Comparison of ENCODE assay signal across 8 mouse cellular contexts in the genomic region with DNA sequence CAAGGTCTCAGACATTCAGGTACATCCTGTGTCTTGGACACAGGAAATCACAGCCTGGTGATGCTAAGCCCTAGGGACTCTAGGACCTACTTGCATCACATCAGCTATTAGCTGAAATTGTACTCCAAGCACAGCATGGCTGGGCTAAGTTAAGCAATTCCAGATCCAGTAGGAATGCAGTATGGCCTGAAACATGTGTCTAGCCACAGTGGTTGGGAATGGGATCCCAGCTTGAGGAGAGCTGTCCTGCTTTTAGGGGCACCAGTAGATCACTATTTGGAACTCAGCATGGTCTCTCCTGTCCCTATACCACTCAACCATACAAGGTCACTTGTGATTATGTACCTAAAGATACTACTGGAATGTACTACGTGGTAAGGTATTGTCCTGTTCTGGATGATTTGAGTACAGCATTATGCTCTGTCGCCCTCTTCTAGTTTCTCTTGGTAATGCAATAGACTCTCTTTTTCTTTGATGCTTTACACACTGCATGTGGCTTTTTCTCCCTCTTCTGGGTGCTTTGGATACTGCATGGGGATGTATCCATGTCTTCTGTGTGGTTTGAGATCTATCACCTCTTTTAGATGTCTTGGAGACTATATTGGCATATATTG.
A peak's percentile ranks its signal among the peaks of the same experiment; 100 is the strongest.
DNase-seq lines count a peak whose midpoint lies in the region; ATAC-seq and TF ChIP-seq lines count a peak whose summit lies in the region.

No protein-coding gene starts in this region.

- DNase-seq in heart, postnatal 0 days (ENCODE audit: low spot score): no peak
- no peak for DNase-seq in heart, adult 9 months (ENCODE audit: low spot score in 2 of 2)
- DNase-seq in R1 (ENCODE audit: low read depth, low spot score): peak; percentile 74
- DNase-seq in forelimb bud, embryonic 11.5 days (ENCODE audit: low read depth, low spot score): peak; percentile 62
- peak; percentile 31 to 40 for DNase-seq in kidney, postnatal 36 days
- DNase-seq in midbrain, embryonic 14.5 days: peak; percentile 88
- DNase-seq in thymus, postnatal 14 days: no peak
- DNase-seq in ovary, adult 18-20 months (ENCODE audit: low spot score): no peak

- H3K4me1 ChIP-seq in heart, postnatal 0 days (ENCODE audit: control insufficient read depth, insufficient read depth): no peaks in the 10 kb centered on the region
- H3K4me1 ChIP-seq in midbrain, embryonic 14.5 days (ENCODE audit: control insufficient read depth, insufficient read depth, low read length): no peaks in the 10 kb centered on the region

- WGBS in heart, postnatal 0 days: 8% methylated on average over 2 of the region's 2 CpGs
- WGBS in midbrain, embryonic 14.5 days: 12% methylated on average over 2 of the region's 2 CpGs

- H3K27me3 ChIP-seq in heart, postnatal 0 days (ENCODE audit: control insufficient read depth, insufficient read depth, low read length): no peaks in the 10 kb centered on the region
- no peaks in the 10 kb centered on the region for H3K27me3 ChIP-seq in midbrain, embryonic 14.5 days (ENCODE audit: control insufficient read depth, insufficient read depth, low read length)

- no peak for TF ChIP-seq EP300 in heart, postnatal 0 days (IDR thresholded peaks at IDR 0.05; ENCODE audit: low read depth)

- H3K9ac ChIP-seq in heart, postnatal 0 days (replicated peaks; ENCODE audit: low read depth, low read length): no peak overlapping the region
- no peak overlapping the region for H3K9ac ChIP-seq in midbrain, embryonic 14.5 days (replicated peaks; ENCODE audit: low read length)

- H3K4me3 ChIP-seq in heart, postnatal 0 days (ENCODE audit: low read depth, low read length): no peak overlapping the region
- no peak overlapping the region for H3K4me3 ChIP-seq in midbrain, embryonic 14.5 days (replicated peaks; ENCODE audit: low read depth, low read length)

- ATAC-seq in heart, postnatal 0 days (ENCODE audit: insufficient read depth, low read depth): no peak
- peak; percentile 74 for ATAC-seq in midbrain, embryonic 14.5 days (ENCODE audit: low FRiP score, low TSS enrichment)

- no peaks in the 10 kb centered on the region for H3K36me3 ChIP-seq in heart, postnatal 0 days (replicated peaks; ENCODE audit: control insufficient read depth, insufficient read depth, low read length)
- no peaks in the 10 kb centered on the region for H3K36me3 ChIP-seq in midbrain, embryonic 14.5 days (ENCODE audit: control insufficient read depth, insufficient read depth, low read length)

- H3K4me2 ChIP-seq in heart, postnatal 0 days (ENCODE audit: low read depth, low read length): no peak overlapping the region
- no peak overlapping the region for H3K4me2 ChIP-seq in midbrain, embryonic 14.5 days (ENCODE audit: low read length)

- H3K27ac ChIP-seq in heart, postnatal 0 days (ENCODE audit: low read depth): no peak overlapping the region
- no peak overlapping the region for H3K27ac ChIP-seq in midbrain, embryonic 14.5 days (replicated peaks; ENCODE audit: low read depth, low read length)

- H3K9me3 ChIP-seq in heart, postnatal 0 days (replicated peaks; ENCODE audit: control insufficient read depth, low read length): no peaks in the 10 kb centered on the region
- H3K9me3 ChIP-seq in midbrain, embryonic 14.5 days (ENCODE audit: control insufficient read depth, low read length): no peaks in the 10 kb centered on the region

- TF ChIP-seq CTCF in heart, postnatal 0 days (IDR thresholded peaks at IDR 0.05; ENCODE audit: low read depth): peak; percentile 69

Comparison
In these comparisons a context has a peak if more than half of its experiments do, and no peak if none do; other contexts are left out.
1. DNase-seq: peak in R1 (single experiment), forelimb bud, embryonic 11.5 days (single experiment), kidney, postnatal 36 days (2 of 2) and midbrain, embryonic 14.5 days (single experiment); none in heart, postnatal 0 days (single experiment), heart, adult 9 months (0 of 2), thymus, postnatal 14 days (single experiment) and ovary, adult 18-20 months (single experiment).